ENCODE assay signal across 22 mouse cellular contexts in the genomic region with DNA sequence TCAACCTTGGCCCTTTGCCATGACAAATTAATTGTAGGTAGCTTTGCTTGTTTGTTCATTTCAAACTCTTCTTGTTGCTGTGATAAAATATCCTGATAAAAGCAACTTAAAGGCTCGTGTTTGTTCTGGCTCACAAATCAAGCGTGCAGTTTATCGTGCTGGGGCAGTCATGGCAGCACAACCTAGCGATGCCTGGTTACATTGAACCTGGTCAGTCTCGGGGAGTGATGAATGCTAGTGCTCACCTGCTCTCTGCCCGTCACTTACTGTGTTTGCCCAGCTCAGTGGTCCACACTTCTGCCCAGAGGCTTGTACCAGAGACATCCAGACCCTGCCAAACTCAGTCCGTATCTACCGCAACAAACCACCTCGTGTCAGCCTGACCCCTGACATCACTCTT.
A peak's percentile ranks its signal among the peaks of the same experiment; 100 is the strongest.
DNase-seq lines count a peak whose midpoint lies in the region; ATAC-seq and TF ChIP-seq lines count a peak whose summit lies in the region.
"Had no signal": no experiment of that assay in that cellular context is flagged by ENCODE, and none has a peak within 500 bp of the region (broad histone marks: within the 10 kb centered on the region; RNA-seq: fewer than 3 reads in every experiment).

No protein-coding gene starts in this region.

- H3K27ac ChIP-seq in kidney, adult 2 months (ENCODE audit: insufficient read depth, low read depth, low read length) = no peak overlapping the region
- no peak overlapping the region for H3K27ac ChIP-seq in kidney, embryonic 15.5 days
- H3K27ac ChIP-seq in kidney, postnatal 0 days = no peak overlapping the region
- H3K27ac ChIP-seq: embryonic facial prominence, embryonic 12.5 days; embryonic facial prominence, embryonic 15.5 days; forebrain, embryonic 13.5 days; forebrain, embryonic 15.5 days had no signal

- ATAC-seq in kidney, embryonic 15.5 days (replicated peaks; ENCODE audit: low FRiP score) = peak; percentile 49; the same call in 1 of the 2 replicates
- ATAC-seq in kidney, postnatal 0 days (replicated peaks; ENCODE audit: low FRiP score, low read depth) = no peak
- ATAC-seq: forebrain, embryonic 13.5 days; forebrain, embryonic 15.5 days; forebrain, postnatal 0 days had no signal

- WGBS in kidney, adult 2 months = 57% methylated on average over 9 of the region's 9 CpGs
- WGBS in kidney, embryonic 15.5 days = 46% methylated on average over 9 of the region's 9 CpGs
- WGBS in kidney, postnatal 0 days = 47% methylated on average over 9 of the region's 9 CpGs

- H3K36me3 ChIP-seq in kidney, adult 2 months (ENCODE audit: control insufficient read depth, insufficient read depth, low read length) = no peaks in the 10 kb centered on the region
- no peaks in the 10 kb centered on the region for H3K36me3 ChIP-seq in kidney, embryonic 15.5 days
- H3K36me3 ChIP-seq in kidney, postnatal 0 days (ENCODE audit: insufficient read depth, low read length) = no peaks in the 10 kb centered on the region
- H3K36me3 ChIP-seq: embryonic facial prominence, embryonic 12.5 days; embryonic facial prominence, embryonic 15.5 days; forebrain, embryonic 15.5 days had no signal

- TF ChIP-seq CTCF in kidney, adult 2 months (conservative IDR thresholded peaks at IDR 0.05; ENCODE audit: insufficient read depth, insufficient read length, low read depth, low read length) = no peak
- TF ChIP-seq CTCF in kidney, postnatal 0 days (IDR thresholded peaks at IDR 0.05; ENCODE audit: low read depth) = no peak

- no peak overlapping the region for H3K4me2 ChIP-seq in kidney, embryonic 15.5 days
- no peak overlapping the region for H3K4me2 ChIP-seq in kidney, postnatal 0 days (ENCODE audit: low read length)
- H3K4me2 ChIP-seq: embryonic facial prominence, embryonic 12.5 days; embryonic facial prominence, embryonic 15.5 days; forebrain, embryonic 13.5 days; forebrain, embryonic 15.5 days had no signal

- peak; percentile 17 for DNase-seq in kidney, adult 2 months
- no peak for DNase-seq in kidney, adult 8-10 months
- no peak for DNase-seq in kidney, postnatal 14 days
- DNase-seq in kidney, postnatal 0 days (ENCODE audit: low spot score) = peak; percentile 7
- no peak for DNase-seq in kidney, postnatal 10 days
- DNase-seq in right cerebral cortex, adult 18-20 months = no peak
- DNase-seq: adrenal gland, adult 2 months; adrenal gland, postnatal 10 days; adrenal gland, postnatal 25 days; cerebellum, adult 11 months; cerebellum, adult 18-20 months; cerebellum, adult 8-10 months; cerebellum, adult 9-11 months; cerebellum, postnatal 14 days; cerebellum, postnatal 36 days; embryo, embryonic 11 days; forebrain, postnatal 0 days had no signal

- H3K9ac ChIP-seq in kidney, embryonic 15.5 days = no peak overlapping the region
- no peak overlapping the region for H3K9ac ChIP-seq in kidney, postnatal 0 days (ENCODE audit: low read depth, low read length)
- H3K9ac ChIP-seq: embryonic facial prominence, embryonic 12.5 days; embryonic facial prominence, embryonic 15.5 days; forebrain, embryonic 13.5 days; forebrain, embryonic 15.5 days; forebrain, postnatal 0 days had no signal

- H3K4me3 ChIP-seq in kidney, adult 2 months (ENCODE audit: insufficient read depth, low read depth, low read length) = no peak overlapping the region
- H3K4me3 ChIP-seq in kidney, embryonic 15.5 days (replicated peaks) = no peak overlapping the region
- H3K4me3 ChIP-seq in kidney, postnatal 0 days (replicated peaks; ENCODE audit: low read depth, low read length) = no peak overlapping the region
- H3K4me3 ChIP-seq: embryonic facial prominence, embryonic 12.5 days; embryonic facial prominence, embryonic 15.5 days; forebrain, embryonic 13.5 days; forebrain, embryonic 15.5 days had no signal

- no peaks in the 10 kb centered on the region for H3K9me3 ChIP-seq in kidney, embryonic 15.5 days (replicated peaks)
- no peaks in the 10 kb centered on the region for H3K9me3 ChIP-seq in kidney, postnatal 0 days (replicated peaks; ENCODE audit: low read length)
- H3K9me3 ChIP-seq: embryonic facial prominence, embryonic 12.5 days; embryonic facial prominence, embryonic 15.5 days; forebrain, embryonic 13.5 days; forebrain, embryonic 15.5 days had no signal

- no peaks in the 10 kb centered on the region for H3K27me3 ChIP-seq in kidney, adult 2 months (replicated peaks; ENCODE audit: control insufficient read depth, insufficient read depth, low read length)
- H3K27me3 ChIP-seq in kidney, embryonic 15.5 days = no peaks in the 10 kb centered on the region
- H3K27me3 ChIP-seq in kidney, postnatal 0 days (ENCODE audit: insufficient read depth, low read length) = no peaks in the 10 kb centered on the region
- H3K27me3 ChIP-seq: embryonic facial prominence, embryonic 12.5 days; embryonic facial prominence, embryonic 15.5 days; forebrain, embryonic 13.5 days; forebrain, embryonic 15.5 days had no signal

- no peak for TF ChIP-seq POLR2A in kidney, adult 2 months (IDR thresholded peaks at IDR 0.05; ENCODE audit: low read depth, low read length)

- H3K4me1 ChIP-seq in kidney, adult 2 months (ENCODE audit: control insufficient read depth, insufficient read depth, low read length) = no peaks in the 10 kb centered on the region
- no peaks in the 10 kb centered on the region for H3K4me1 ChIP-seq in kidney, embryonic 15.5 days
- H3K4me1 ChIP-seq in kidney, postnatal 0 days (replicated peaks; ENCODE audit: insufficient read depth, low read length) = no peaks in the 10 kb centered on the region
- H3K4me1 ChIP-seq: embryonic facial prominence, embryonic 12.5 days; embryonic facial prominence, embryonic 15.5 days had no signal

Comparison
In these comparisons a context has a peak if more than half of its experiments do, and no peak if none do; other contexts are left out.
1. DNase-seq: peak in kidney, adult 2 months (single experiment) and kidney, postnatal 0 days (single experiment); none in kidney, adult 8-10 months (0 of 2), kidney, postnatal 14 days (single experiment), kidney, postnatal 10 days (single experiment) and right cerebral cortex, adult 18-20 months (single experiment).